Mouse (Mus musculus): ENCODE results near the gene Apbb2. TPM values are rescaled to one million over a fixed set of nuclear protein-coding genes. Genes with fewer than 3 reads are reported as not detected.
A peak's percentile ranks its signal among the peaks of the same experiment; 100 is the strongest.

Apbb2 gene
- polyA plus RNA-seq, 1 experiment = 71.9 TPM

DNA sequence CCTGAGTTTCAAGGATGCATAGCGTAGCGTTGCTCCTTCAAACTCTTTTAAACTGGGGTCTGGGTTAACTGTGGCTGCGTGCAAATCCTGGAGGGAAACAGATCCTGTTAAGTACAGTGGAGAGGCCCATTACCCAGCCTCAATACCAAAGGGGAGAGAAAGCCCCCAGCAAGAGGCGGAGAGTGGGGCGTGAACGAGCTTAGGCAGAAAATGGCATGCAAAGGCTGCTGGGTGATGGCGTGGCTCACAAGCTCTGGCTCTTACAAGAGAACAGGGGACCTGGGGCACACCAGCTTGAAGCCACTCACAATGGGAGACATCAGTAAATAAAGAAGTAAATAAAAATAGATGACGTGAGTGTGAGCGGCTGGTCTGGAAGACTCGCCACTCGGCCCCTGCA, 226.8 kb downstream of the Apbb2 start:
- Histone ChIP-seq H3K4me3 (ENCODE audit: insufficient read depth, low read length) (no peak overlapping the region), H3K27ac (ENCODE audit: insufficient read depth, low read length) (no peak overlapping the region), H3K4me1 (ENCODE audit: control insufficient read depth, insufficient read depth, low read length) (no peaks in the 10 kb centered on the region)
- TF ChIP-seq POLR2A (IDR thresholded peaks at IDR 0.05; ENCODE audit: low read depth, low read length) (no peak), CTCF (IDR thresholded peaks at IDR 0.05; ENCODE audit: borderline replicate concordance, insufficient read depth, low read length) (no peak)

DNA sequence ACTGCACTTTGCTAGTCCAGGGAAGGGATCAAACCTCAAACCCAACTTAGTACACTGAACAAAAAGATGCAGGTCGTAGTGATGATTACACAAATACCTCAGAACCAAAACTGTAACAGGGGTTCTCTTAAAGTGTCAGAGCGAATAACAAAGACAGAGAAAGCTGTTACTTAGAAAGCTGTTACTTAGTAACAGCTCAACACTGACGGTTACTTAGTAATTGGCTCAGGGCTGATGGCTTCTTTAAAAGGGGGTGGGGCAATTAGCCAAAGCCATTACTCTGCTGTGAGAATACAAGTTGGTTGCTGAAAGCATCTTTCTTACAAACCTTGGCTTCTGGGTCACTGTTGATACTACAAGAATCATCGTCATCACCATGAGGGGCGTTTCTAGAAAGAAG, 227.3 kb downstream of the Apbb2 start:
- TF ChIP-seq POLR2A (IDR thresholded peaks at IDR 0.05; ENCODE audit: low read depth, low read length) = no peak
- TF ChIP-seq CTCF (IDR thresholded peaks at IDR 0.05; ENCODE audit: borderline replicate concordance, insufficient read depth, low read length) = no peak
- Histone ChIP-seq H3K27ac (ENCODE audit: insufficient read depth, low read length) (no peak overlapping the region), H3K4me1 (ENCODE audit: control insufficient read depth, insufficient read depth, low read length) (no peaks in the 10 kb centered on the region), H3K4me3 (ENCODE audit: insufficient read depth, low read length) (no peak overlapping the region)

DNA sequence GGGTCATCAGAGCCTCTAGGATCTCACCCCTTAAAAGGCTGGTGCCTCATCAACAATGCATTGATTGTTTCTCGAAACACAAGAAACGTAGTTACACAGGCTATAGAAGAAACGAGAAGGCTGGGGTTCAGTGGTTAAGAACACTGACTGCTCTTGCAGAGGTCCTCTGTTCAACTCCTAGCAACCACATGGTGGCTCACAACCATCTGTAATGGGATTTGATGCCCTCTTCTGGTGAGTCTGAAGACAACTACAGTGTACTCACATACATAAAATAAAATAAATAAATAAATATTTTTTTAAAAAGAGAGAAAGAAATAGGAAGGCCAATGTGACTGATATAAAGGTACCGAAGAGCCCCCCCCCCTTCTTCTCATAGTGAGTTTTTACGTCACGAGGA, 228.0 kb downstream of the Apbb2 start:
- Histone ChIP-seq H3K27ac (ENCODE audit: insufficient read depth, low read length) (no peak overlapping the region), H3K4me3 (ENCODE audit: insufficient read depth, low read length) (no peak overlapping the region), H3K4me1 (ENCODE audit: control insufficient read depth, insufficient read depth, low read length) (no peaks in the 10 kb centered on the region)
- TF ChIP-seq CTCF (IDR thresholded peaks at IDR 0.05; ENCODE audit: borderline replicate concordance, insufficient read depth, low read length) (no peak), POLR2A (IDR thresholded peaks at IDR 0.05; ENCODE audit: low read depth, low read length) (no peak)

DNA sequence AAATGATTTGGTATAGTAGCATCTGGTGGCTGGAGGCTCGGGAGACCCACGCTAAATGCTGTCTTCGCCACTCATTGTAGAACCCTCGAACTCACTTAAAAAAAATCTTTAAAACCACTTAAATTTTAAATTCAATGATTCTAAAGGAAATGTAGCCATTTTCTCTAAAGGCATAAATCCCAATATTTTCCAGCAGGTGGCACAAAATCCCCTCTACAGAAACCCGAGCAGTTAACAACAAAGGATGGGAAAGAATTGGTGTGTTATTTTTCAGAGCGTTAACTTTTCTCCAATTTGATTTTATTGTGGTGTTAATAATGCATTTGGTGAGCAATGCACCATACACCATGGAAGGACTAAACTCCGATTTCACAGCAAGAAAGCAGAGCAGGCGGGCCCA, 231.1 kb downstream of the Apbb2 start:
- no peak for TF ChIP-seq CTCF (IDR thresholded peaks at IDR 0.05; ENCODE audit: borderline replicate concordance, insufficient read depth, low read length)
- TF ChIP-seq POLR2A (IDR thresholded peaks at IDR 0.05; ENCODE audit: low read depth, low read length) = no peak
- peaks cover 4% of the 10 kb centered on the region; the same call in 1 of the 2 replicates for H3K4me1 ChIP-seq (ENCODE audit: control insufficient read depth, insufficient read depth, low read length)
- no peak overlapping the region for H3K27ac ChIP-seq (ENCODE audit: insufficient read depth, low read length)
- H3K4me3 ChIP-seq (ENCODE audit: insufficient read depth, low read length) = no peak overlapping the region

DNA sequence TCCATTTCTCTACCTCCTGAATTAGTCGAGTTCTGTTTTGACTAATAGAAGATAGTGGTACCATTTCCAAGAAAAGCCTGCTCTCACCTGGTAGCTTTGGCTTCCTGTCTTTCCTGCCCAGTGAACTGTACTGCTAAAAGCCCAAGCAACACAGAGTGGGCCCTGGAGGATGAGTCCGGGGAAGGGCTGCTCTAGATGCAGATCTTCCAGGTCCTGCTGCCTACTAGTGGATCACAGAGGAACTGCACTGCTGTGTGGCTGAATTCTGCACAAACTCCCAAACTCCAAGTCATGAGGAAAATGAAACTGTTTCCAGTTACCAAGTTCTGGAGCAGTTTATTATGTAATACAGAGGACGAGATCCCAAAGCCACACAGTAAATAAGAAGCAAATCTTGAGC, 232.9 kb downstream of the Apbb2 start:
- no peak overlapping the region for H3K27ac ChIP-seq (ENCODE audit: insufficient read depth, low read length)
- TF ChIP-seq CTCF (IDR thresholded peaks at IDR 0.05; ENCODE audit: borderline replicate concordance, insufficient read depth, low read length) (peak; percentile 58; the same call in 1 of the 2 replicates), POLR2A (IDR thresholded peaks at IDR 0.05; ENCODE audit: low read depth, low read length) (no peak)
- H3K4me3 ChIP-seq (ENCODE audit: insufficient read depth, low read length) = no peak overlapping the region
- H3K4me1 ChIP-seq (ENCODE audit: control insufficient read depth, insufficient read depth, low read length) = peaks cover 4% of the 10 kb centered on the region

DNA sequence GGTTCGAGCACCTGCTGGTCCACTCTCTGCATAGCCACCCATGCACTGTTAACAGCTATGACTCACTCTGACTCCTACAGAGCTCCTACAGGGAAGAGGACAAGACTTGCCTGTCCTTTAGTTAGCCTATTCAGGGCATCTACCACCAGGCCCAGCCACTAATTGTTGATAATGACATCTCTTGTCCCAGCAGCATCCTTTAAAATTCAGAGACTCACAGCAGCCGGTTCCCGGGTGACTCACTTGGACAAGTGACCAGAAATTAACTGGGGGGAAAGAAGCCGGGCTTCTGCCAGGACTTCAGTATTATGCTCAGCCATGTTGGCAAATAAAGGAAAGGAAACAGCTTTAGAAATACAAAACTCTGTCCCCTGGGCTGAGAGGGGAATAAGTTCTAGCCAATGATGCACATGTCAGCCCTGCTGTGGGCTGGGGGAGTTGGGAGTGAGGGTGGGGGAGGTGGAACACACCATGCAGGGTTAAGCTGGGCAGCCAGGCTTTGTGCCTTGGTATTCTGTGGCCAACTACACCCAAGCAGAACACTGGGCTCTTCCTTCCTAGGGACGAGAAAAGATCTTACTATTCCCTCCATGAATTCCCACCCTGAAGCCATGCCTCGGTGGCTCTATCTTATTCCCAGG, 233.7 kb downstream of the Apbb2 start:
- TF ChIP-seq CTCF (IDR thresholded peaks at IDR 0.05; ENCODE audit: borderline replicate concordance, insufficient read depth, low read length) = no peak
- no peak for TF ChIP-seq POLR2A (IDR thresholded peaks at IDR 0.05; ENCODE audit: low read depth, low read length)
- Histone ChIP-seq H3K4me3 (ENCODE audit: insufficient read depth, low read length) (no peak overlapping the region), H3K27ac (ENCODE audit: insufficient read depth, low read length) (no peak overlapping the region), H3K4me1 (ENCODE audit: control insufficient read depth, insufficient read depth, low read length) (peaks cover 4% of the 10 kb centered on the region)

DNA sequence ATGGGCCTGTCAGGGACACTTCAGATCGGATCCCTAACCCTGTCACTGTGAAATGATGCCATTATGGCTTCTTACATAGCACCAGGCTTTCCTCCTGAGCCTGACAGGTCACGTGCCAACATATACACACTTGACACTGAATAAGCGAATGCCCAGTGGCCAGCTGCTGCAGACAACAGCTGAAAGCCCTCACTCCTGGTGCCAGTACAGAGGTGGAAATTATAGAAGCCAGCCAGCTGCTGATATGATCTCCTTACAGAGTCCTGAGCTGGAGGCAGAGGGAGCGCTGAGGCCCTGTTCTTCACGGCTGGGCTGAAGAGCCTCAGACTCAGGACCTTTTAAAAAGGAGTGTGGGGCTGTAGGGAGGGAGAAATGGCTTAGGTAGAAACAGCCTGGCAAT, 234.5 kb downstream of the Apbb2 start:
- H3K27ac ChIP-seq (ENCODE audit: insufficient read depth, low read length) = no peak overlapping the region

DNA sequence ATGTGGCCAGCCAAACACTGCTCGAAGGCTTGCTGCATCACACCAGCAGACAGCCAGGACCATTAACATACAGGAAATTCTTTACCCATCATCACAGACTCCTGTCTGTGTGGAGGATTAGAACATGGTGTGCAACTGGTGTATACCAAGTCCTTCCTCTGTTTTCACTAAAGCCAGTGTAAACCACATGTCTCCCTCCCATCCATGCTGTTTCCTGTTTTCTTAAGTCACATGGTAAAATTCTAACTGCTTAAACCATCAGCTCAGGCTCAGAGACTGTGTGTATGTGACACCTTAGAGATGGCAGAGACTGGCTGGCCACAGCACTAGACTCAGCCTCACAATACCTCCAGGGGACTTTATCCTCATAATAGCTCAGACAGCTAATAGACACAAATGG, 236.5 kb downstream of the Apbb2 start:
- Histone ChIP-seq H3K4me1 (ENCODE audit: control insufficient read depth, insufficient read depth, low read length) (peaks cover 9% of the 10 kb centered on the region), H3K4me3 (ENCODE audit: insufficient read depth, low read length) (no peak overlapping the region), H3K27ac (ENCODE audit: insufficient read depth, low read length) (no peak overlapping the region)
- TF ChIP-seq POLR2A (IDR thresholded peaks at IDR 0.05; ENCODE audit: low read depth, low read length) (no peak), CTCF (IDR thresholded peaks at IDR 0.05; ENCODE audit: borderline replicate concordance, insufficient read depth, low read length) (no peak)

More for the DNA sequence above, 234.5 kb downstream of the Apbb2 start:
- TF ChIP-seq CTCF (IDR thresholded peaks at IDR 0.05; ENCODE audit: borderline replicate concordance, insufficient read depth, low read length) = no peak
- no peak for TF ChIP-seq POLR2A (IDR thresholded peaks at IDR 0.05; ENCODE audit: low read depth, low read length)
- H3K4me1 ChIP-seq (ENCODE audit: control insufficient read depth, insufficient read depth, low read length) = peaks cover 4% of the 10 kb centered on the region
- no peak overlapping the region for H3K4me3 ChIP-seq (ENCODE audit: insufficient read depth, low read length)

DNA sequence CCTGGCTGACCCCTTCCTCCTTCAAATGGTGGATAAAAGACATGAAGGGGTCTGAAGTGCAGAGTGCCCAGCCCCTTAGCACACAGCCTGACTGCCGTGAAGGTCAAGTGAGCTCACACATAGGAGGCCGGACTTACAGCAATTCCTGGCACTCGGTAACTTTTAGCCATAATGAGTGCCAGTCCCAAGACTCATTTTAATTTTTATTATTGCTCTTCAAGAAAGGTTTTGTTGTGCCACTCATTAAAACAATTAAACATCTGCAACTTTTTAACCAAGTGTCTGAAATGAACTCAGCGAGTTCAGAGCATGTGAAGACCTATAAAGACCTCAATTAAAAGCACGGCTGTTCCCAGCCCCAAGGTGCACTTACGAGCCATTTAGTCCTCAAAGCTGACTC, 239.6 kb downstream of the Apbb2 start:
- Histone ChIP-seq H3K4me1 (ENCODE audit: control insufficient read depth, insufficient read depth, low read length) (peaks cover 4% of the 10 kb centered on the region), H3K4me3 (ENCODE audit: insufficient read depth, low read length) (no peak overlapping the region), H3K27ac (ENCODE audit: insufficient read depth, low read length) (no peak overlapping the region)
- TF ChIP-seq CTCF (IDR thresholded peaks at IDR 0.05; ENCODE audit: borderline replicate concordance, insufficient read depth, low read length) = no peak
- no peak for TF ChIP-seq POLR2A (IDR thresholded peaks at IDR 0.05; ENCODE audit: low read depth, low read length)

DNA sequence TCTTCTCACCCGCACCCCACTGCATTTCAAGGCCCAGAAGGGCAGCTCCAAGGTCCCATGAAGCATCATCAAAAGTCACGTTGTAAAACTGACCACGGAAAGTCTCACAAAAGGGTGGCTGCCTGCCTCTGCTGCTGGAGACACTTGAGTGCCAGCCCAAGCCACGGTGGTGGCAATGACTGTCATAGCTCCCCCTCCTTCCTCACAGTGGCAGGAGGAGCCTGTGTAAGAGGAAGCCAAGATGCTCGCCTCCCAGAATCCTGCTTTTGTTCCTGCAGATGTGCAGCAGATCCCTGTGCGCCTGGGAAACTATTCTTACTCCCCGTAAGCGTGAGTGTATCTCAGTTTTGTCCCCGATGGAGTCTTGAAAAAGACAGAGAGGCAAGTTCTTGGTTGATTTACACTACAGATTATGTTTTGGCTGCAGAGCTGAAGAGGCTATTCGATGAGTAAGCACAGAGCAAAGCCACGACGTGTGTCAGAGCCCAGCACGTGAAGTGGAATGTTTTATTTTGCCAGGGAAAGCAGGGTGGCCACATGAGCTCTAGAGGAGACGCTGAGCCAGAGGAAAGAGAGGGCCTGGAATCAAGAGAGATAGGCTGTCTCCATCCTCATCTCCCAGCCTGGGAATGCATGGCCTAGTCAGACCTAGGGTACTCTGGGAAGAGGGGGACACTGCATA, 241.9 kb downstream of the Apbb2 start:
- Histone ChIP-seq H3K4me3 (ENCODE audit: insufficient read depth, low read length) (no peak overlapping the region), H3K27ac (ENCODE audit: insufficient read depth, low read length) (no peak overlapping the region), H3K4me1 (ENCODE audit: control insufficient read depth, insufficient read depth, low read length) (peaks cover 5% of the 10 kb centered on the region)
- TF ChIP-seq CTCF (IDR thresholded peaks at IDR 0.05; ENCODE audit: borderline replicate concordance, insufficient read depth, low read length) = no peak
- TF ChIP-seq POLR2A (IDR thresholded peaks at IDR 0.05; ENCODE audit: low read depth, low read length) = no peak

Data from embryonic fibroblast, embryonic 13.5 days (primary cell).